18 mouse cellular contexts compared by ENCODE assay signal in genomic region chr6:38961427-38962033, GRCm38 (mm10).
DNase-seq lines count a peak whose midpoint lies in the region; ATAC-seq and TF ChIP-seq lines count a peak whose summit lies in the region.
"Had no signal": no experiment of that assay in that cellular context is flagged by ENCODE, and none has a peak within 500 bp of the region (broad histone marks: within the 10 kb centered on the region; RNA-seq: fewer than 3 reads in every experiment).

No protein-coding gene starts in this region.

- no peaks in the 10 kb centered on the region for H3K4me1 ChIP-seq in forebrain, postnatal 0 days (ENCODE audit: insufficient read depth)
- 0 out of 2 replicates have a peak, but pooled peaks cover 4% of the 10 kb centered on the region for H3K4me1 ChIP-seq in forebrain, embryonic 15.5 days
- H3K4me1 ChIP-seq in hindbrain, embryonic 15.5 days (replicated peaks) = peaks cover 11% of the 10 kb centered on the region
- H3K4me1 ChIP-seq in hindbrain, embryonic 12.5 days = 0 out of 2 replicates have a peak, but pooled peaks cover 2% of the 10 kb centered on the region
- H3K4me1 ChIP-seq in megakaryocyte, embryonic 14.5 days = peaks cover 100% of the 10 kb centered on the region
- H3K4me1 ChIP-seq: embryonic facial prominence, embryonic 13.5 days; limb, embryonic 13.5 days had no signal

- H3K36me3 ChIP-seq in forebrain, postnatal 0 days (ENCODE audit: insufficient read depth) = no peaks in the 10 kb centered on the region
- H3K36me3 ChIP-seq in forebrain, embryonic 15.5 days = no peaks in the 10 kb centered on the region
- H3K36me3 ChIP-seq in hindbrain, embryonic 15.5 days = no peaks in the 10 kb centered on the region
- H3K36me3 ChIP-seq in hindbrain, embryonic 12.5 days = no peaks in the 10 kb centered on the region
- peaks cover 100% of the 10 kb centered on the region for H3K36me3 ChIP-seq in megakaryocyte, embryonic 14.5 days (replicated peaks; ENCODE audit: low read length)
- H3K36me3 ChIP-seq: embryonic facial prominence, embryonic 13.5 days; forebrain, embryonic 12.5 days; heart, embryonic 10.5 days; limb, embryonic 13.5 days; neural tube, embryonic 13.5 days had no signal

- no peak overlapping the region for H3K9ac ChIP-seq in forebrain, postnatal 0 days
- H3K9ac ChIP-seq in forebrain, embryonic 15.5 days (replicated peaks) = no peak overlapping the region
- H3K9ac ChIP-seq in hindbrain, embryonic 15.5 days = no peak overlapping the region
- no peak overlapping the region for H3K9ac ChIP-seq in hindbrain, embryonic 12.5 days
- H3K9ac ChIP-seq: embryonic facial prominence, embryonic 13.5 days; forebrain, embryonic 12.5 days; limb, embryonic 13.5 days; liver, postnatal 0 days; neural tube, embryonic 13.5 days had no signal

- no peak for DNase-seq in forebrain, postnatal 0 days
- DNase-seq in brain, adult 2 months (ENCODE audit: low read depth, low spot score) = peak; percentile 65
- DNase-seq: B cell, adult 2 months; gastrocnemius, postnatal 10 days; kidney, postnatal 14 days; liver, postnatal 0 days; thymus, adult 2 months had no signal

- H3K4me3 ChIP-seq in forebrain, postnatal 0 days (ENCODE audit: low read depth, low read length) = no peak overlapping the region
- H3K4me3 ChIP-seq in forebrain, embryonic 15.5 days = no peak overlapping the region
- no peak overlapping the region for H3K4me3 ChIP-seq in hindbrain, embryonic 15.5 days
- H3K4me3 ChIP-seq in hindbrain, embryonic 12.5 days = no peak overlapping the region
- H3K4me3 ChIP-seq in megakaryocyte, embryonic 14.5 days (replicated peaks) = peak overlapping the region; percentile 11
- H3K4me3 ChIP-seq: embryonic facial prominence, embryonic 13.5 days; forebrain, embryonic 12.5 days; heart, embryonic 10.5 days; limb, embryonic 13.5 days; neural tube, embryonic 13.5 days had no signal

- H3K4me2 ChIP-seq in forebrain, postnatal 0 days (ENCODE audit: low read depth) = no peak overlapping the region
- H3K4me2 ChIP-seq in forebrain, embryonic 15.5 days (replicated peaks) = no peak overlapping the region
- no peak overlapping the region for H3K4me2 ChIP-seq in hindbrain, embryonic 15.5 days
- H3K4me2 ChIP-seq in hindbrain, embryonic 12.5 days (replicated peaks) = no peak overlapping the region
- H3K4me2 ChIP-seq: embryonic facial prominence, embryonic 13.5 days; forebrain, embryonic 12.5 days; limb, embryonic 13.5 days; neural tube, embryonic 13.5 days had no signal

- 57% methylated on average over 8 of the region's 8 CpGs for WGBS in forebrain, postnatal 0 days
- 49% methylated on average over 8 of the region's 8 CpGs for WGBS in forebrain, embryonic 15.5 days
- WGBS in hindbrain, embryonic 15.5 days = 33% methylated on average over 8 of the region's 8 CpGs
- 52% methylated on average over 8 of the region's 8 CpGs for WGBS in hindbrain, embryonic 12.5 days

- no peak overlapping the region for H3K27ac ChIP-seq in forebrain, postnatal 0 days (ENCODE audit: low read depth, low read length)
- H3K27ac ChIP-seq in forebrain, embryonic 15.5 days (replicated peaks) = no peak overlapping the region
- H3K27ac ChIP-seq in hindbrain, embryonic 15.5 days (replicated peaks) = peak overlapping the region; percentile 32; the same call in 1 of the 2 replicates
- H3K27ac ChIP-seq in hindbrain, embryonic 12.5 days = no peak overlapping the region
- H3K27ac ChIP-seq: embryonic facial prominence, embryonic 13.5 days; forebrain, embryonic 12.5 days; limb, embryonic 13.5 days; neural tube, embryonic 13.5 days had no signal

- no peak for TF ChIP-seq CTCF in forebrain, postnatal 0 days (IDR thresholded peaks at IDR 0.05; ENCODE audit: low read depth)

- H3K27me3 ChIP-seq in forebrain, postnatal 0 days (ENCODE audit: insufficient read depth, low read length) = no peaks in the 10 kb centered on the region
- H3K27me3 ChIP-seq in forebrain, embryonic 15.5 days = no peaks in the 10 kb centered on the region
- no peaks in the 10 kb centered on the region for H3K27me3 ChIP-seq in hindbrain, embryonic 15.5 days
- H3K27me3 ChIP-seq in hindbrain, embryonic 12.5 days = no peaks in the 10 kb centered on the region
- no peaks in the 10 kb centered on the region for H3K27me3 ChIP-seq in megakaryocyte, embryonic 14.5 days (replicated peaks)
- H3K27me3 ChIP-seq: embryonic facial prominence, embryonic 13.5 days; forebrain, embryonic 12.5 days; limb, embryonic 13.5 days; neural tube, embryonic 13.5 days had no signal

- H3K9me3 ChIP-seq in forebrain, postnatal 0 days (ENCODE audit: low read length) = no peaks in the 10 kb centered on the region
- no peaks in the 10 kb centered on the region for H3K9me3 ChIP-seq in forebrain, embryonic 15.5 days
- H3K9me3 ChIP-seq in hindbrain, embryonic 15.5 days = no peaks in the 10 kb centered on the region
- no peaks in the 10 kb centered on the region for H3K9me3 ChIP-seq in hindbrain, embryonic 12.5 days (replicated peaks)
- no peaks in the 10 kb centered on the region for H3K9me3 ChIP-seq in megakaryocyte, embryonic 14.5 days
- H3K9me3 ChIP-seq: embryonic facial prominence, embryonic 13.5 days; forebrain, embryonic 12.5 days; heart, embryonic 10.5 days; limb, embryonic 13.5 days; neural tube, embryonic 13.5 days had no signal

- peak; percentile 82; the same call in 1 of the 2 replicates for ATAC-seq in forebrain, postnatal 0 days
- no peak for ATAC-seq in forebrain, embryonic 15.5 days (replicated peaks)
- ATAC-seq in hindbrain, embryonic 15.5 days (ENCODE audit: low FRiP score, low read depth) = peak; percentile 65; the same call in 1 of the 2 replicates
- no peak for ATAC-seq in hindbrain, embryonic 12.5 days (ENCODE audit: low FRiP score)
- ATAC-seq in megakaryocyte, adult 5-6 weeks (ENCODE audit: poor library complexity, severe bottlenecking) = no peak
- no peak for ATAC-seq in erythroid progenitor cell, adult 5-6 weeks (replicated peaks; ENCODE audit: low FRiP score, poor library complexity, severe bottlenecking)
- ATAC-seq: liver, postnatal 0 days had no signal

Comparison
In these comparisons a context has a peak if more than half of its experiments do, and no peak if none do; other contexts are left out.
1. ATAC-seq: peak in forebrain, postnatal 0 days (single experiment) and hindbrain, embryonic 15.5 days (single experiment); none in forebrain, embryonic 15.5 days (single experiment), hindbrain, embryonic 12.5 days (single experiment), megakaryocyte, adult 5-6 weeks (single experiment) and erythroid progenitor cell, adult 5-6 weeks (single experiment).